Mouse (Mus musculus) bone marrow, adult 2 months (tissue): ENCODE results near the gene Pml.

Experiments used
- CTCF ChIP-seq: fragments of 200-500 bp; IDR thresholded peaks from 2 replicates; pipeline ENCODE4 v1.5.1; 2011; ENCODE audit warnings: low read length, control low read depth; ENCODE audit not compliant: control insufficient read depth, insufficient read depth
- POLR2A ChIP-seq: fragments of 200-500 bp; IDR thresholded peaks from 2 replicates; pipeline ENCODE4 v1.6.1; 2011; ENCODE audit warnings: low read depth, mild to moderate bottlenecking, control low read depth, low read length, borderline replicate concordance; ENCODE audit not compliant: control insufficient read depth

GRCm38 (mm10) chr9:58194222-58194621 is 55.4 kb downstream of the Pml start:
- TF ChIP-seq CTCF (no peak), POLR2A (no peak)
